Mouse (Mus musculus): ENCODE measurements at regions not wholly inside any gene's neighbourhood (a gene's known extent, or its start where the extent isn't known, plus 50 kb on each side); places are given as distances from the start of the nearest gene placed in this dataset.
"Not testable (repeated sequence)": the region's sequence is repeated elsewhere in the genome, so short reads cannot be mapped to it uniquely, and the experiment has no call there.

DNA sequence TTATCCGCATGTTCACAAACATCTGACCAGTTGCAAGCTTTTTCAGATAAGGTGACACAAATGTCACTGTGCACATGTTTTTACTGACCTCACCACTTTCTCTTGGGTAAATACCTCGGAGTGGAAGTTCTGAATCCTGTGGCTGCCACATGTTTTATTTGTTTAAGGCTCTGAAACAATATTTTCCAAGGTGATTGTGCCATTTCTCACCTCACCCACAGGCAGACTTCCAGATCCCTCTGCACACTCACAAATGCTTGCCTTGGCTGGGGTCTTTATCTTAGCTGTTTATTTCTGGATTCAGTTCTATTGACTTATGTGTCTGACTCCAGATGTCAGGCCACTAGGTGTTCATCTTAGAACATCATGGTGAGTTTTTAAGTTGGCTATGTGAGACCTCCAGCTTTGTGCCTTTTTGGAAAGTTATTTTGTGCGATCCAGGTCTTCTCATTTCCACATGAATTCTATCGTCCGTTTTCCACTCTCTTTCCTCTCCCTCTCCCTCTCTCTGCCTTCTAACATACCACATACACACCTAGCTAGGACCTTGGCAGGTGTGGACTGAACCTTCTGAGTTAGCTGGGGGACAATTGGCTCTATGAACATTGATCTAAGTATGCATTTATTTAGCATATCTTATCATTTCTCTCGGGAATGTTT is 133.6 kb downstream of the Dll1 start:
- no peak for DNase-seq

- DNase-seq = no peak
Measured at GRCm38 (mm10) chr17:15242356-15242755, 134.3 kb downstream of the Dll1 start.

DNA sequence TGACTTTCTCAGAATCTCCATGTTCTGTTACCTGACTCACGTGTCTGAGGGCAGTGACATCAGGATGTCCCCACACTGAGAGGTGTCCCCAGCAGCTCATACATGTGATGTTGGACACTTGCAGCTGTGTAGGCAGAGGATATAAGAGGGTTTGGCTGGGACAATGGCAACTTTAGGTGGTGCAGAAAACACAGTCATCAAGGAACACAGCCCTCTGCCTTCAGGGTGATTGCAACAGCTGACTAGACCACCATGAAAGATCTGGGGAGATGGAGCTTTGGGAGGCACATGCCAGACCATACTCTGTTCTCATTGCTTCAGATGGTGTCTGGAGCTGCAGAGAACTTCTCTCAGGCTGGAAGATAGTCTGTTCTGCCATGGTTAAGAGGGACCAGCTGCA is 135.2 kb downstream of the Dll1 start:
- no peak for DNase-seq

- not testable (repeated sequence) for DNase-seq
Measured at GRCm38 (mm10) chr17:15240641-15241040, 136.0 kb downstream of the Dll1 start.

DNA sequence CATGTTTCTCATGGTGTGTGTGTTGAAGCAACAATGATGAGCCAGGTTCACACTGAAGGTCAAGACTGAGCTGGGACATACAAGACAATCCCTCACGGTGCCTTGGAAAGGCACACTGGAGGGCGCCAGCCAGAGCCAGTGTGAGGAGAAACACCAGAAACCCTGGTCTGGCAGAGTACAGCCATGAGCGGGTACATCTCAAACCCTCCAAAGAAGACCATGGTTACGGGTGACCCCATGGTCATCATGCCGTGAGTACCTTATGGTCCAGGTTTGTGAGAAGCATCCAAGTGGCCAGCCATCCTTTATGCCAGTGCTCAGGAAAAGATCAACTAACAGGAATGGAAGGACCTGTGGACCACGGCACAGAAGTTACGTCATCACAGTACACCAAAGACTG is 136.7 kb downstream of the Dll1 start:
- no peak for DNase-seq

- no peak for DNase-seq
Measured at GRCm38 (mm10) chr17:15235041-15235440, 141.6 kb downstream of the Dll1 start.

- DNase-seq = peak; percentile 39
Measured at GRCm38 (mm10) chr17:15231175-15231574, 145.5 kb downstream of the Dll1 start.

- DNase-seq = no peak
Measured at GRCm38 (mm10) chr17:15229159-15229558, 147.5 kb downstream of the Dll1 start.

DNA sequence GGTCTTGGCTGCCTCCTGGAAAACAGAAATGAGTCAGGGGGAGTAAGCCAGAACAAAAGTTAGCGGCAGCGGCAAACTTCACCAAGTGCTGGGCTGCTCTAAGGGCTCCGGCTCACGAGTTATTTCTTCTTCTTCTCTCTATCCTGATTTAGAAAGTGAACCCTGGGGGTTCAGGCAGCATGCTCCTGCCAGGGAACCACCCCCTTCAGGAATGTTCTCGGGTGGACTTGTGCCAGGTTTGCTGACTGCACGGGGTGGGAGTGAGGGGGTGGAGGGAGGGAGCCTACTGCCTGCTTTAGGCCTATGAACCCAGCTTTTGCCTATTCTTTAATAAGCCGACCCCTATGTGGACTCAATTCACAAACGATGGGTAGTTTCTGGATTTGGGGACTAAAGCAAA is 148.6 kb downstream of the Dll1 start:
- peak; percentile 47 for DNase-seq

- DNase-seq = no peak
Measured at GRCm38 (mm10) chr17:15223826-15224225, 152.8 kb downstream of the Dll1 start.

DNA sequence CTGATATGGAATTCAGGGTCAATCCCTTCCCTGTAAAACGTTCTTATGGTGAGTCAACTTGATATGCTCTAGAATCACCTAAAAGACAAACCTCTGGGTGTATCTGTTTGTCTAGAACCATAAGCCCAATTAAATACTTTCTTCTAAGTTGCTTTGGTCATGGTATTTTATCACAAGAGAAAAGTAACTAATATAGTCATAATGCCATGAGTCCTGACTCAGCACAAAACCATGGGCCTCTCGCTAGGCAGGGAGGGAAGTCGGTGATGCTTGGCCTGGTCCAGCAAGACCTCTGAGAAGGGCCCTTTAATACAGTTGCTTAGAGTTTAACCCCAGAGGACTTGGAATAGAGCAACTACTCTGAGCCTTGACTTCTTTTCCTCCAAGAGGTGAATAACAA is 153.7 kb downstream of the Dll1 start:
- DNase-seq = no peak

- no peak for DNase-seq
Measured at GRCm38 (mm10) chr17:15214157-15214685, 162.5 kb downstream of the Dll1 start.

DNA sequence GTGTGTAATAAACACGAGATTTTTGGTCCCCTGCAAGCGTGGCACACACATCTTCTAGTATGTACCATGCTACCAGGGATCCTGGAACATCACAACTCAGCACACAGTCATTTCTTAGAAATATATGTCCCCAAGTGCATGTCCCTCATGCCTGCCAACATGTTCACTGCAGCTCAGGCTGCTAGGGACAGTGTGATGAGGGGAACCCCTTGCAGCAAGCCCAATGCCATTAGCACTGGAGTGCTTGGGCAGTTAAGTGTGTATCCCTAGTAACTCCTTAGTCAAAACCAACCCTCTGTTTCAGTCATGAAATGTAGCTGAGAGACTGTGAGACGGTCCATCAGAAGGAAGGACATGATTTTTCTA is 167.5 kb upstream of the Gm3448 start:
- no peak for DNase-seq

GRCm38 (mm10) chr17:15208030-15208807 is 166.9 kb upstream of the Gm3448 start:
- peak; percentile 64 for DNase-seq

DNA sequence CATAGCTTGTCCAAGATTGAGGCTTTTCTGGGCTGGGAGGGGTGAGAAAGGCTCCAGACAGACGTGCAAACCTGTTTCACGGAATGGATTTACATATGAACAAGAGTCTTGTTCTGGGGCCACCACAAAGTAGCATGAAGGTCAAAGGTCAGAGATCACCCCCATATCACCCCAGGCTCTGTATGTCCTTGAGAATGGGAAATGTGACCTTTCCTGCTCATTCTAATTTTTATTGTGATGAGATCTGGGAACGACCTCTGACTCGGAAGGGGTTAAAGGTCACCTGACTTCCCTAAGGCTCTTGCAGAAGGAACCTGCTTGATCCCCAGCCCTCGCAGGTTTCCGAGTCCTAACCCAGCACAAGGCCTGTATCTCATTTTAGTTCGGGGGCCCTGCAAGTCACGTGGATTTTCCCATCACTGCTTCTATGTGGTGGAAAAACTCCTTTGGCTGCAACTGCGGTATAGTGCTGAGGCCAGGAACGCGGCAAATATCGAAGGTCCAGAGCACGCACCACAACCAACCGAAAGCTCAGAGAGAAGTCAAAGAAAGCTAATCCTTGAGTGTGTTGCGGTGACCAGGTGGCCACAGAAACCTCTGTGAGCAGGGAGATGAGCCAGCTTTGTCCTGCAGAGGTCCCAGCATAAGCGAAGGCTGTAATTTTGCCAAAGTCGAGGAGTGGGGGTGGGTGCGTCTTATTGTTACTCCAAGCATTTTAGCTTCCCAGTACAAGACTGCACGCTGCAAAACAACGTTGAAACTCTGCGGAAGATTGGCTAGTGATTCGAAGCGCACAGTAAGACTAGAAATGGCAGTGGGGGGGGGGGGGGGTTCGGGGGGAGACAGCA is 166.1 kb upstream of the Gm3448 start:
- no peak for DNase-seq

- no peak for DNase-seq
Measured at GRCm38 (mm10) chr17:15205799-15206198, 164.5 kb upstream of the Gm3448 start.

GRCm38 (mm10) chr17:15204524-15204923 is 163.2 kb upstream of the Gm3448 start:
- no peak for DNase-seq

DNA sequence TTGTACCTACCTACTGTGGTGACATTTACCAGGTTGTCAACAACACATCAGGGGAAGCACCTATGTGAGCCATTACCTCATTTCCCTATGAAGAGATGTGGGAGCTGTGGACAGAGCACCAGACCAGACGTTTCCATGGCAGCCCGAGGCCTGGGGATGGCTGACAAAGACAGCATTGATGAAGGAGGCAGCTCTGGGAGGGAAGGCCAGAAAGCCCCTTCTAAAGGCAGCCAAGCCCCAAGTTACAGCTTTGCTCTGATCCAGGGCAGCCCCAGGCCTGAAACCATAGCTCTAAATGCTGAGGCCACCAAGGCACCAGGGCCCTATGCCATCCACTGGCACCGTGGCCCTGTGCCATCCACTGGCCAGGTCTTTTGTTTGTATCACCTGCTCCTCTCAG is 157.9 kb upstream of the Gm3448 start:
- DNase-seq = no peak

DNA sequence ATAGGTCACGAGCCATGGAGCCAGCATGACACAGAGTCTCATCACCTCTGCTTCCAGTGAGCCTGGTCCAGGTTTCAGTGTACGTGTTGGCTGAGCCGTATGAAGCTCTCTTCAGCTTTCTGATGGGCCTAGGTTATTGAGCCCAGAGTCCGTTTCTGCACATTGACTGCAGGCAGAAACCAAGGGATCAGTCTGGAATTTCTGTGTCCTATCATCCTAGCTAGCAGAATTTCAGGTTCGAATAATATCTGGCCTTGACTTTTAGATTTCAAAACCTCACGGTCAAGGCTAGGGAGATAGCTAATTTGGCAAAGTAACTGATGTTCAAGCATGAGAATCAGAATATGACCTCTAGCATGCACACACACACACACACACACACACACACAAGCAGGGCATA is 156.0 kb upstream of the Gm3448 start:
- no peak for DNase-seq

- no peak for DNase-seq
Measured at GRCm38 (mm10) chr17:15195819-15196218, 154.5 kb upstream of the Gm3448 start.

DNA sequence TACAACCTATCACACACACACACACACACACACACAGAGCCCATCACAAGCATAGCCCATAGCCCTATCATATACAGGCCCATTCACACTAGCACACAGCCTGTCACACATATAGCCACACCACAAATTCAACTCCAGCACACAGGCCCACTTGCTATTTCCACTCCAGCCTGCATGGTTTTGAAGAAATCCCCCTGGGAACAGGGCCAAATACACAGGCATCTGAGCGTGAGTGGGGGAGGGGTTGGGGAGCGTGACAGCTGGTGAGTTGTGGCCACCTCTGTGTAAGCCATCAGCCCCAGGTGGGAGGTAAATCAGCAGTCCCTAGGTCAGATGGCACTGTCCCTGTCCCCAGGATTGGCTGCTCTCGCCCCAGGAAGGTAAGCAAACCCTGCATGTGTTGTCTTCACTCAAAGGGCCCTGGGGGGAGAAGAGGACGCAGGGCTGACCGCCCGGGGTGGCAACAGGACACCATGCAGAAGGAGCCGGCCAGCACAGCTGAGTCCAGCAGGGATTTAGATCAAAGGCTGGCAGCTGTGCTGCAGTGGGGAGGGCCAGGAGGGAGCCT is 153.6 kb upstream of the Gm3448 start:
- peak; percentile 20 for DNase-seq

- no peak for DNase-seq
Measured at GRCm38 (mm10) chr17:15193831-15194230, 152.5 kb upstream of the Gm3448 start.

- peak; percentile 24 for DNase-seq
Measured at GRCm38 (mm10) chr17:15192840-15193239, 151.5 kb upstream of the Gm3448 start.
